In genomic region chr11:99265220-99265619, GRCm38 (mm10) we compare ENCODE assay signal across 12 mouse cellular contexts. TPM values are rescaled to one million over a fixed set of nuclear protein-coding genes. Genes with fewer than 3 reads are reported as not detected.
A peak's percentile ranks its signal among the peaks of the same experiment; 100 is the strongest.
DNase-seq lines count a peak whose midpoint lies in the region; ATAC-seq and TF ChIP-seq lines count a peak whose summit lies in the region.
"Had no signal": no experiment of that assay in that cellular context is flagged by ENCODE, and none has a peak within 500 bp of the region (broad histone marks: within the 10 kb centered on the region; RNA-seq: fewer than 3 reads in every experiment).

No protein-coding gene starts in this region.

- H3K4me2 ChIP-seq in embryonic facial prominence, embryonic 14.5 days (ENCODE audit: low read depth, low read length) = no peak overlapping the region
- H3K4me2 ChIP-seq in midbrain, postnatal 0 days (ENCODE audit: low read depth, low read length, poor library complexity, severe bottlenecking) = no peak overlapping the region
- H3K4me2 ChIP-seq: midbrain, embryonic 12.5 days had no signal

- no peak overlapping the region for H3K4me3 ChIP-seq in embryonic facial prominence, embryonic 14.5 days (ENCODE audit: low read depth, low read length)
- H3K4me3 ChIP-seq in embryonic facial prominence, embryonic 10.5 days = no peak overlapping the region
- H3K4me3 ChIP-seq in midbrain, postnatal 0 days (ENCODE audit: low read depth, low read length) = no peak overlapping the region
- H3K4me3 ChIP-seq: limb, embryonic 10.5 days; midbrain, embryonic 12.5 days had no signal

- no peak overlapping the region for H3K9ac ChIP-seq in embryonic facial prominence, embryonic 14.5 days (ENCODE audit: low read depth, low read length)
- no peak overlapping the region for H3K9ac ChIP-seq in midbrain, postnatal 0 days (replicated peaks; ENCODE audit: low read length, poor library complexity, severe bottlenecking)
- H3K9ac ChIP-seq: midbrain, embryonic 12.5 days had no signal

- no peaks in the 10 kb centered on the region for H3K36me3 ChIP-seq in embryonic facial prominence, embryonic 14.5 days (ENCODE audit: control insufficient read depth, insufficient read depth, low read length)
- H3K36me3 ChIP-seq in embryonic facial prominence, embryonic 10.5 days (replicated peaks) = no peaks in the 10 kb centered on the region
- H3K36me3 ChIP-seq in midbrain, postnatal 0 days (ENCODE audit: insufficient read depth, low read length) = no peaks in the 10 kb centered on the region
- H3K36me3 ChIP-seq: limb, embryonic 10.5 days; midbrain, embryonic 12.5 days had no signal

- intact Hi-C loops in heart, postnatal 25 days (cut with DNase I) = no loop called here
- intact Hi-C loops in left cerebral cortex, postnatal 36 days (cut with DNase I) = no loop called here

- no peaks in the 10 kb centered on the region for H3K4me1 ChIP-seq in embryonic facial prominence, embryonic 14.5 days (ENCODE audit: control insufficient read depth, insufficient read depth, low read length)
- peaks cover 5% of the 10 kb centered on the region; the same call in 1 of the 2 replicates for H3K4me1 ChIP-seq in embryonic facial prominence, embryonic 10.5 days
- H3K4me1 ChIP-seq in midbrain, postnatal 0 days (ENCODE audit: insufficient read depth, low read length) = no peaks in the 10 kb centered on the region
- H3K4me1 ChIP-seq: midbrain, embryonic 12.5 days had no signal

- no peaks in the 10 kb centered on the region for H3K9me3 ChIP-seq in embryonic facial prominence, embryonic 14.5 days (ENCODE audit: control insufficient read depth, low read length)
- no peaks in the 10 kb centered on the region for H3K9me3 ChIP-seq in embryonic facial prominence, embryonic 10.5 days
- H3K9me3 ChIP-seq in midbrain, postnatal 0 days (ENCODE audit: low read length) = no peaks in the 10 kb centered on the region
- H3K9me3 ChIP-seq: limb, embryonic 10.5 days; midbrain, embryonic 12.5 days had no signal

- 58% methylated on average over 9 of the region's 9 CpGs for WGBS in embryonic facial prominence, embryonic 14.5 days
- 76% methylated on average over 9 of the region's 9 CpGs for WGBS in embryonic facial prominence, embryonic 10.5 days
- 69% methylated on average over 9 of the region's 9 CpGs for WGBS in midbrain, postnatal 0 days

- H3K27ac ChIP-seq in embryonic facial prominence, embryonic 14.5 days (replicated peaks; ENCODE audit: low read depth, low read length) = no peak overlapping the region
- H3K27ac ChIP-seq in embryonic facial prominence, embryonic 10.5 days (replicated peaks) = no peak overlapping the region
- H3K27ac ChIP-seq in midbrain, postnatal 0 days (ENCODE audit: low read depth, low read length) = no peak overlapping the region
- H3K27ac ChIP-seq: limb, embryonic 10.5 days; midbrain, embryonic 12.5 days had no signal

- TF ChIP-seq CTCF in midbrain, postnatal 0 days (IDR thresholded peaks at IDR 0.05) = no peak

- DNase-seq in embryonic facial prominence, embryonic 14.5 days (ENCODE audit: low spot score) = peak; percentile 25
- DNase-seq in embryonic facial prominence, embryonic 10.5 days (ENCODE audit: low spot score) = no peak
- DNase-seq in cerebellum, adult 9-11 months = peak; percentile 79
- peak; percentile 13 for DNase-seq in heart, postnatal 25 days (ENCODE audit: low spot score)
- peak; percentile 72 to 76 for DNase-seq in left cerebral cortex, postnatal 36 days (ENCODE audit: low spot score in 2 of 2)
- no peak for DNase-seq in midbrain, postnatal 0 days (ENCODE audit: low spot score)
- no peak for DNase-seq in lung, adult 18-20 months

- no peaks in the 10 kb centered on the region for H3K27me3 ChIP-seq in embryonic facial prominence, embryonic 14.5 days (replicated peaks; ENCODE audit: control insufficient read depth, insufficient read depth, low read length)
- no peaks in the 10 kb centered on the region for H3K27me3 ChIP-seq in embryonic facial prominence, embryonic 10.5 days (replicated peaks; ENCODE audit: low read depth, poor library complexity, severe bottlenecking)
- H3K27me3 ChIP-seq in midbrain, postnatal 0 days (ENCODE audit: insufficient read depth, low read length) = no peaks in the 10 kb centered on the region
- H3K27me3 ChIP-seq: midbrain, embryonic 12.5 days had no signal

- no peak; the same call in 1 of the 2 replicates for ATAC-seq in embryonic facial prominence, embryonic 14.5 days (ENCODE audit: low read depth)
- ATAC-seq in megakaryocyte, adult 5-6 weeks (ENCODE audit: poor library complexity, severe bottlenecking) = no peak
- ATAC-seq in midbrain, postnatal 0 days (ENCODE audit: low FRiP score) = no peak

RNA-seq across cellular contexts. Expression of gene Krt24, which starts 19.8 kb away (rescaled TPM):
- 0.10 and 0.26 TPM in 2 replicates for polyA plus RNA-seq in embryonic facial prominence, embryonic 14.5 days (2014; fragmentation: Nextera tagmentation; extraction: Ambion mirVana)
- not detected in 2 replicates for polyA plus RNA-seq in embryonic facial prominence, embryonic 10.5 days (2016; fragmentation: Nextera tagmentation; extraction: Ambion mirVana)
- total RNA-seq in heart, postnatal 25 days (2021) = not detected
- total RNA-seq in left cerebral cortex, postnatal 36 days (2021) = not detected
- total RNA-seq in megakaryocyte, adult 5-6 weeks (2015) = not detected in 2 replicates
- total RNA-seq in megakaryocyte, adult 5-6 weeks (2017) = not detected in 2 replicates
- not detected in 2 replicates for total RNA-seq in midbrain, postnatal 0 days (2014; rRNA removed)
- polyA plus RNA-seq in midbrain, postnatal 0 days (2015; fragmentation: Nextera tagmentation; extraction: Ambion mirVana) = 0.07 and 0.21 TPM in 2 replicates
- polyA plus RNA-seq: forebrain, embryonic 11.5 days; midbrain, embryonic 12.5 days; small intestine, adult 2 months had no signal

RNA-seq across cellular contexts. Expression of gene Krt222, which starts 21.3 kb away (rescaled TPM):
- polyA plus RNA-seq in embryonic facial prominence, embryonic 14.5 days (2014; fragmentation: Nextera tagmentation; extraction: Ambion mirVana) = 0.66 and 0.70 TPM in 2 replicates
- polyA plus RNA-seq in embryonic facial prominence, embryonic 10.5 days (2016; fragmentation: Nextera tagmentation; extraction: Ambion mirVana) = 0.10 and 0.12 TPM in 2 replicates
- 10 to 100 TPM; 32.6 to 39.1 TPM for total RNA-seq in heart, postnatal 25 days (2021)
- 10 to 100 TPM; 31.2 to 37.7 TPM for total RNA-seq in left cerebral cortex, postnatal 36 days (2021)
- not detected in 2 replicates for total RNA-seq in megakaryocyte, adult 5-6 weeks (2015)
- not detected in 2 replicates for total RNA-seq in megakaryocyte, adult 5-6 weeks (2017)
- total RNA-seq in midbrain, postnatal 0 days (2014; rRNA removed) = 10.6 and 11.6 TPM in 2 replicates
- polyA plus RNA-seq in midbrain, postnatal 0 days (2015; fragmentation: Nextera tagmentation; extraction: Ambion mirVana) = 13.6 and 14.4 TPM in 2 replicates

RNA-seq across cellular contexts. Expression of gene Smarce1, which starts 34.4 kb away (rescaled TPM):
- polyA plus RNA-seq in embryonic facial prominence, embryonic 14.5 days (2014; fragmentation: Nextera tagmentation; extraction: Ambion mirVana) = 130 and 146 TPM in 2 replicates
- polyA plus RNA-seq in embryonic facial prominence, embryonic 10.5 days (2016; fragmentation: Nextera tagmentation; extraction: Ambion mirVana) = 369 and 387 TPM in 2 replicates
- 10 to 100 TPM; 46.0 to 51.8 TPM for total RNA-seq in heart, postnatal 25 days (2021)
- 10 to 100 TPM; 53.0 to 65.2 TPM for total RNA-seq in left cerebral cortex, postnatal 36 days (2021)
- 59.4 and 72.9 TPM in 2 replicates for total RNA-seq in megakaryocyte, adult 5-6 weeks (2015)
- total RNA-seq in megakaryocyte, adult 5-6 weeks (2017) = 177 and 179 TPM in 2 replicates
- 94.9 and 116 TPM in 2 replicates for total RNA-seq in midbrain, postnatal 0 days (2014; rRNA removed)
- 170 and 184 TPM in 2 replicates for polyA plus RNA-seq in midbrain, postnatal 0 days (2015; fragmentation: Nextera tagmentation; extraction: Ambion mirVana)

RNA-seq across cellular contexts. Expression of gene Krt25, which starts 57.5 kb away (rescaled TPM):
- 4.4 and 6.2 TPM in 2 replicates for polyA plus RNA-seq in embryonic facial prominence, embryonic 14.5 days (2014; fragmentation: Nextera tagmentation; extraction: Ambion mirVana)
- polyA plus RNA-seq in embryonic facial prominence, embryonic 10.5 days (2016; fragmentation: Nextera tagmentation; extraction: Ambion mirVana) = not detected in 2 replicates
- not detected for total RNA-seq in heart, postnatal 25 days (2021)
- not detected for total RNA-seq in left cerebral cortex, postnatal 36 days (2021)
- not detected in 2 replicates for total RNA-seq in megakaryocyte, adult 5-6 weeks (2015)
- not detected in 2 replicates for total RNA-seq in megakaryocyte, adult 5-6 weeks (2017)
- 0.11 and 0.19 TPM in 2 replicates for total RNA-seq in midbrain, postnatal 0 days (2014; rRNA removed)
- polyA plus RNA-seq in midbrain, postnatal 0 days (2015; fragmentation: Nextera tagmentation; extraction: Ambion mirVana) = 0.29 and 0.54 TPM in 2 replicates
- polyA plus RNA-seq: forebrain, embryonic 11.5 days; limb, embryonic 10.5 days; midbrain, embryonic 12.5 days; small intestine, adult 2 months had no signal

Comparison
In these comparisons a context has a peak if more than half of its experiments do, and no peak if none do; other contexts are left out.
1. DNase-seq: peak in embryonic facial prominence, embryonic 14.5 days (single experiment), cerebellum, adult 9-11 months (single experiment), heart, postnatal 25 days (single experiment) and left cerebral cortex, postnatal 36 days (2 of 2); none in embryonic facial prominence, embryonic 10.5 days (single experiment), midbrain, postnatal 0 days (single experiment) and lung, adult 18-20 months (0 of 2).
2. RNA of gene Krt222, which starts 21.3 kb away (total RNA-seq): 32.6 to 39.1 TPM in heart, postnatal 25 days, 31.2 to 37.7 TPM in left cerebral cortex, postnatal 36 days and 10.6 to 11.6 TPM in midbrain, postnatal 0 days; not detected in megakaryocyte, adult 5-6 weeks; every median in the first group is over 10 times any median in the second.